Mouse (Mus musculus) macrophage (primary cell): ENCODE results near the gene Tnik. TPM values are rescaled to one million over a fixed set of nuclear protein-coding genes. Genes with fewer than 3 reads are reported as not detected.

Experiments used
- H3K27ac ChIP-seq: fragments of 350-480 bp; formaldehyde crosslinking; 2 replicates; pipeline ENCODE4 v1.9.0; 2021
- H3K36me3 ChIP-seq: fragments of 350-480 bp; formaldehyde crosslinking; 2 replicates; pipeline ENCODE4 v1.9.0; 2021; ENCODE audit errors: inconsistent target
- H3K4me3 ChIP-seq: fragments of 350-480 bp; formaldehyde crosslinking; 2 replicates; pipeline ENCODE4 v1.9.0; 2021; ENCODE audit errors: inconsistent target
- H3K79me2 ChIP-seq: fragments of 350-480 bp; formaldehyde crosslinking; 2 replicates; pipeline ENCODE4 v1.9.0; 2021; ENCODE audit errors: inconsistent target
- WGBS: methylation state at CpG from one replicate; pipeline ENCODE4 v1.1.7; 2026; ENCODE audit warnings: inconsistent platforms; ENCODE audit not compliant: missing documents; 5-methylcytosine and 5-hydroxymethylcytosine counted together
- polyA plus RNA-seq: library from polyadenylated mRNA; stranded (reverse); fragments of 250-400 nt; gene quantifications from 3 replicates; pipeline ENCODE4 v1.2.4, GENCODE M21; 2018; ENCODE audit warnings: inconsistent platforms

Tnik gene
- polyA plus RNA-seq, 1 experiment from 2014 or later, result 0.20 TPM

- Histone ChIP-seq H3K79me2 (no peaks in the 10 kb centered on the region), H3K27ac (no peak overlapping the region), H3K4me3 (no peak overlapping the region), H3K36me3 (no peaks in the 10 kb centered on the region)
- WGBS, result 93% methylated on average over 6 of the region's 6 CpGs
Observed at GRCm38 (mm10) chr3:28421798-28422197, 158.8 kb downstream of the Tnik start.

- Histone ChIP-seq H3K36me3 (no peaks in the 10 kb centered on the region), H3K4me3 (no peak overlapping the region), H3K27ac (no peak overlapping the region), H3K79me2 (no peaks in the 10 kb centered on the region)
- WGBS, result 87% methylated on average over 1 of the region's 1 CpGs
Observed at GRCm38 (mm10) chr3:28422221-28422620, 159.2 kb downstream of the Tnik start.

- H3K79me2 ChIP-seq, result no peaks in the 10 kb centered on the region
- H3K4me3 ChIP-seq, result no peak overlapping the region
- WGBS, result 77% methylated on average over 6 of the region's 6 CpGs
- H3K36me3 ChIP-seq, result no peaks in the 10 kb centered on the region
- H3K27ac ChIP-seq, result no peak overlapping the region
Observed at GRCm38 (mm10) chr3:28425911-28426310, 162.9 kb downstream of the Tnik start.

GRCm38 (mm10) chr3:28431459-28431858, 168.4 kb downstream of the Tnik start:
- 100% methylated on average over 2 of the region's 2 CpGs for WGBS
- Histone ChIP-seq H3K36me3 (no peaks in the 10 kb centered on the region), H3K4me3 (no peak overlapping the region), H3K27ac (no peak overlapping the region), H3K79me2 (no peaks in the 10 kb centered on the region)

- H3K4me3 ChIP-seq, result no peak overlapping the region
- WGBS, result 89% methylated on average over 5 of the region's 5 CpGs
Observed at GRCm38 (mm10) chr3:28432321-28432720, 169.3 kb downstream of the Tnik start.

GRCm38 (mm10) chr3:28435478-28435877, 172.5 kb downstream of the Tnik start:
- no peak overlapping the region for H3K4me3 ChIP-seq
- WGBS, result 91% methylated on average over 5 of the region's 5 CpGs
- H3K79me2 ChIP-seq, result no peaks in the 10 kb centered on the region
- no peak overlapping the region for H3K27ac ChIP-seq
- H3K36me3 ChIP-seq, result no peaks in the 10 kb centered on the region

More at GRCm38 (mm10) chr3:28432321-28432720, 169.3 kb downstream of the Tnik start:
- Histone ChIP-seq H3K79me2 (no peaks in the 10 kb centered on the region), H3K36me3 (no peaks in the 10 kb centered on the region), H3K27ac (no peak overlapping the region)

GRCm38 (mm10) chr3:28437429-28437828, 174.4 kb downstream of the Tnik start:
- Histone ChIP-seq H3K4me3 (no peak overlapping the region), H3K79me2 (no peaks in the 10 kb centered on the region), H3K36me3 (no peaks in the 10 kb centered on the region), H3K27ac (no peak overlapping the region)
- 89% methylated on average over 5 of the region's 5 CpGs for WGBS

- Histone ChIP-seq H3K36me3 (no peaks in the 10 kb centered on the region), H3K27ac (no peak overlapping the region), H3K79me2 (no peaks in the 10 kb centered on the region), H3K4me3 (no peak overlapping the region)
- WGBS, result 87% methylated on average over 4 of the region's 4 CpGs
Observed at GRCm38 (mm10) chr3:28441545-28441944, 178.5 kb downstream of the Tnik start.

- H3K36me3 ChIP-seq, result no peaks in the 10 kb centered on the region
Observed at GRCm38 (mm10) chr3:28442116-28442515, 179.1 kb downstream of the Tnik start.

GRCm38 (mm10) chr3:28447950-28448349, 184.9 kb downstream of the Tnik start:
- H3K79me2 ChIP-seq, result no peaks in the 10 kb centered on the region
- 69% methylated on average over 4 of the region's 4 CpGs for WGBS
- no peaks in the 10 kb centered on the region for H3K36me3 ChIP-seq

More at GRCm38 (mm10) chr3:28442116-28442515, 179.1 kb downstream of the Tnik start:
- H3K4me3 ChIP-seq, result no peak overlapping the region
- H3K79me2 ChIP-seq, result no peaks in the 10 kb centered on the region
- WGBS, result 93% methylated on average over 4 of the region's 4 CpGs
- no peak overlapping the region for H3K27ac ChIP-seq

GRCm38 (mm10) chr3:28453458-28453857, 190.4 kb downstream of the Tnik start:
- Histone ChIP-seq H3K27ac (no peak overlapping the region), H3K79me2 (no peaks in the 10 kb centered on the region), H3K4me3 (no peak overlapping the region), H3K36me3 (no peaks in the 10 kb centered on the region)
- WGBS, result 95% methylated on average over 3 of the region's 3 CpGs

More at GRCm38 (mm10) chr3:28447950-28448349, 184.9 kb downstream of the Tnik start:
- Histone ChIP-seq H3K4me3 (no peak overlapping the region), H3K27ac (no peak overlapping the region)

GRCm38 (mm10) chr3:28456842-28457241, 193.8 kb downstream of the Tnik start:
- Histone ChIP-seq H3K4me3 (no peak overlapping the region), H3K79me2 (no peaks in the 10 kb centered on the region), H3K27ac (no peak overlapping the region), H3K36me3 (no peaks in the 10 kb centered on the region)
- WGBS, result 96% methylated on average over 8 of the region's 8 CpGs

- no peak overlapping the region for H3K27ac ChIP-seq
- 85% methylated on average over 2 of the region's 2 CpGs for WGBS
- H3K79me2 ChIP-seq, result no peaks in the 10 kb centered on the region
- no peak overlapping the region for H3K4me3 ChIP-seq
- no peaks in the 10 kb centered on the region for H3K36me3 ChIP-seq
Observed at GRCm38 (mm10) chr3:28457517-28457916, 194.5 kb downstream of the Tnik start.

GRCm38 (mm10) chr3:28466688-28467087, 203.7 kb downstream of the Tnik start:
- Histone ChIP-seq H3K4me3 (no peak overlapping the region), H3K27ac (no peak overlapping the region), H3K79me2 (no peaks in the 10 kb centered on the region), H3K36me3 (no peaks in the 10 kb centered on the region)
- WGBS, result 94% methylated on average over 4 of the region's 4 CpGs

- Histone ChIP-seq H3K27ac (no peak overlapping the region), H3K79me2 (no peaks in the 10 kb centered on the region), H3K4me3 (no peak overlapping the region), H3K36me3 (no peaks in the 10 kb centered on the region)
- 69% methylated on average over 1 of the region's 1 CpGs for WGBS
Observed at GRCm38 (mm10) chr3:28467148-28467754, 204.2 kb downstream of the Tnik start.

- 51% methylated on average over 4 of the region's 4 CpGs for WGBS
- H3K36me3 ChIP-seq, result no peaks in the 10 kb centered on the region
- no peak overlapping the region for H3K27ac ChIP-seq
Observed at GRCm38 (mm10) chr3:28467871-28468285, 204.9 kb downstream of the Tnik start.

More at GRCm38 (mm10) chr3:28467871-28468285, 204.9 kb downstream of the Tnik start:
- no peak overlapping the region for H3K4me3 ChIP-seq
- no peaks in the 10 kb centered on the region for H3K79me2 ChIP-seq
